Mouse (Mus musculus) G1E (cell line): Measurements from ENCODE around the gene Vapa.

Source experiments
- CTCF ChIP-seq: IDR thresholded peaks from 2 replicates; pipeline ENCODE4 v1.5.1; 2012; ENCODE audit warnings: low read depth, low read length, inconsistent platforms, mixed read lengths
- GATA2 ChIP-seq: IDR thresholded peaks from 2 replicates; pipeline ENCODE4 v1.6.1; 2012; ENCODE audit warnings: low read depth, low read length, inconsistent platforms, borderline replicate concordance
- POLR2AphosphoS5 ChIP-seq: IDR thresholded peaks from 2 replicates; pipeline ENCODE4 v1.6.1; 2012; ENCODE audit warnings: low read depth, low read length, inconsistent platforms; ENCODE audit not compliant: insufficient replicate concordance
- TAL1 ChIP-seq: conservative IDR thresholded peaks from 2 replicates; pipeline ENCODE4 v1.6.1; 2012; ENCODE audit warnings: low read depth, low read length, inconsistent platforms, mixed read lengths

- no peak for TF ChIP-seq CTCF
- no peak for TF ChIP-seq TAL1
- TF ChIP-seq GATA2: no peak
- no peak for TF ChIP-seq POLR2AphosphoS5
These were observed 35.2 kb upstream of the Vapa start for GRCm38 (mm10) chr17:65648371-65649174.
